Mouse (Mus musculus) right cerebral cortex, postnatal 14 days (tissue): ENCODE data around the gene Arhgef3.

Experiments
- DNase-seq: peaks from one replicate; pipeline ENCODE4 v3.0.0; 2022

Gene Arhgef3

GRCm38 (mm10) chr14:27272835-27273138, 158.1 kb downstream of the Arhgef3 start:
- no peak for DNase-seq

GRCm38 (mm10) chr14:27273169-27273568, 158.5 kb downstream of the Arhgef3 start:
- no peak for DNase-seq

GRCm38 (mm10) chr14:27277259-27277658, 162.6 kb downstream of the Arhgef3 start:
- no peak for DNase-seq

- no peak for DNase-seq
These were observed 165.6 kb downstream of the Arhgef3 start for GRCm38 (mm10) chr14:27280201-27280890.

GRCm38 (mm10) chr14:27283956-27284355, 169.3 kb downstream of the Arhgef3 start:
- DNase-seq: no peak

GRCm38 (mm10) chr14:27286202-27286601, 171.5 kb downstream of the Arhgef3 start:
- DNase-seq: no peak

GRCm38 (mm10) chr14:27289053-27289452, 174.4 kb downstream of the Arhgef3 start:
- no peak for DNase-seq

- no peak for DNase-seq
These were observed 177.4 kb downstream of the Arhgef3 start for GRCm38 (mm10) chr14:27292101-27292500.

- no peak for DNase-seq
These were observed 181.1 kb downstream of the Arhgef3 start for GRCm38 (mm10) chr14:27295821-27296220.

- DNase-seq: no peak
These were observed 182.3 kb downstream of the Arhgef3 start for GRCm38 (mm10) chr14:27296987-27297386.

GRCm38 (mm10) chr14:27298875-27299274, 184.2 kb downstream of the Arhgef3 start:
- no peak for DNase-seq

- DNase-seq: no peak
These were observed 185.0 kb downstream of the Arhgef3 start for GRCm38 (mm10) chr14:27299705-27300104.

GRCm38 (mm10) chr14:27301768-27302499, 187.2 kb downstream of the Arhgef3 start:
- no peak for DNase-seq

- no peak for DNase-seq
These were observed 188.6 kb downstream of the Arhgef3 start for GRCm38 (mm10) chr14:27303294-27303693.

- DNase-seq: no peak
These were observed 189.7 kb downstream of the Arhgef3 start for GRCm38 (mm10) chr14:27304408-27304807.

- DNase-seq: no peak
These were observed 194.1 kb downstream of the Arhgef3 start for GRCm38 (mm10) chr14:27308761-27309160.

GRCm38 (mm10) chr14:27310559-27311242, 196.0 kb downstream of the Arhgef3 start:
- DNase-seq: no peak

GRCm38 (mm10) chr14:27312380-27312779, 197.7 kb downstream of the Arhgef3 start:
- no peak for DNase-seq

- DNase-seq: no peak
These were observed 201.0 kb downstream of the Arhgef3 start for GRCm38 (mm10) chr14:27315737-27316136.

- no peak for DNase-seq
These were observed 202.4 kb downstream of the Arhgef3 start for GRCm38 (mm10) chr14:27317146-27317545.

GRCm38 (mm10) chr14:27319386-27319785, 204.7 kb downstream of the Arhgef3 start:
- DNase-seq: no peak

- no peak for DNase-seq
These were observed 207.3 kb downstream of the Arhgef3 start for GRCm38 (mm10) chr14:27322041-27322440.

GRCm38 (mm10) chr14:27324689-27325088, 210.0 kb downstream of the Arhgef3 start:
- DNase-seq: no peak

- no peak for DNase-seq
These were observed 210.8 kb downstream of the Arhgef3 start for GRCm38 (mm10) chr14:27325537-27325936.
